Mouse (Mus musculus) left cerebral cortex, adult 18-20 months (tissue): ENCODE measurements at regions not wholly inside any gene's neighbourhood (a gene's known extent, or its start where the extent isn't known, plus 50 kb on each side); places are given as distances from the start of the nearest gene placed in this dataset.

Source experiments
- DNase-seq, 2 experiments: peaks; one replicate each; pipeline ENCODE4 v3.0.0; 2021 to 2022; ENCODE audit warnings: low spot score in 2 of 2, mixed read lengths in 1 of 2

- DNase-seq: peak in 1 of 2 experiments; percentile 4
These were observed 1053.3 kb downstream of the 5730522E02Rik start for GRCm38 (mm10) chr11:25157135-25157860.

- no peak for DNase-seq
These were observed 1052.7 kb downstream of the 5730522E02Rik start for GRCm38 (mm10) chr11:25157861-25158245.

GRCm38 (mm10) chr11:25158884-25159283 is 1051.7 kb downstream of the 5730522E02Rik start:
- DNase-seq: no peak

- DNase-seq: no peak
These were observed 1042.6 kb downstream of the 5730522E02Rik start for GRCm38 (mm10) chr11:25167939-25168338.

GRCm38 (mm10) chr11:25171048-25171447 is 1039.5 kb downstream of the 5730522E02Rik start:
- DNase-seq: no peak
